Mouse (Mus musculus): ENCODE measurements around the gene Sh3pxd2a. TPM values are rescaled to one million over a fixed set of nuclear protein-coding genes. Genes with fewer than 3 reads are reported as not detected.
A peak's percentile ranks its signal among the peaks of the same experiment; 100 is the strongest.
"Not testable (repeated sequence)": the region's sequence is repeated elsewhere in the genome, so short reads cannot be mapped to it uniquely, and the experiment has no call there.

The Sh3pxd2a gene
- polyA plus RNA-seq, 1 experiment from 2014 or later: 1.7 TPM

GRCm38 (mm10) chr19:47405548-47405947 lies 58.7 kb downstream of the Sh3pxd2a start:
- Histone ChIP-seq H3K4me3 (no peak overlapping the region), H3K36me3 (no peaks in the 10 kb centered on the region), H3K27me3 (ENCODE audit: low read depth, poor library complexity, severe bottlenecking) (peaks cover 46% of the 10 kb centered on the region), H3K27ac (replicated peaks) (no peak overlapping the region), H3K4me1 (peaks cover 28% of the 10 kb centered on the region), H3K9me3 (replicated peaks) (no peaks in the 10 kb centered on the region)
- no peak for DNase-seq (ENCODE audit: low spot score)
- 92% methylated on average over 8 of the region's 8 CpGs for WGBS

- DNase-seq (ENCODE audit: low spot score): no peak
- Histone ChIP-seq H3K9me3 (replicated peaks) (no peaks in the 10 kb centered on the region), H3K36me3 (no peaks in the 10 kb centered on the region), H3K4me1 (peaks cover 25% of the 10 kb centered on the region), H3K4me3 (no peak overlapping the region), H3K27ac (replicated peaks) (0 out of 2 replicates have a peak overlapping the region, but pooled peaks have one; percentile 9), H3K27me3 (ENCODE audit: low read depth, poor library complexity, severe bottlenecking) (peaks cover 49% of the 10 kb centered on the region)
- 57% methylated on average over 3 of the region's 3 CpGs for WGBS
These were observed 60.5 kb downstream of the Sh3pxd2a start for GRCm38 (mm10) chr19:47403391-47404379.

DNA sequence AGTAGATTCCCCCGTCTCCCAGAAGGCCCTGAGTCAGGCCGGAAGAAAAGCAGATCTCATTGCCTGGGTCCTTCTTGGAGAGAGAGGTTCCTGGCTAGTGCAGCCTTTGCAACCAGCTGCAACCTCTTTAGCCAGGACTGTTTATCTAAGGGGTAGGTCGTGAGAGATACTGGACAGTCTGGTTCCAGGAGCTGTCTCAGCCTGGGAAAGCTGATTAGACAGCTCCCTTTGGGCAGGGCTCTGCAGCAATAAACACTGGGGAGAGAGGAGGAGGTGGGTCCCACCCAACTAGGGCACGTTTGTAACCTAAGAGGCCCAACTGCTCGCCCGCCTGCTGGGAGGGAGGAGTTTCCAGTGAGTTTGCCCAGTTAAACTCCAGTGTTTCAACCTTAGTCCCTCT lies 61.2 kb downstream of the Sh3pxd2a start:
- Histone ChIP-seq H3K27ac (replicated peaks) (peak overlapping the region; percentile 0; the same call in 1 of the 2 replicates), H3K4me3 (no peak overlapping the region), H3K4me1 (peaks cover 31% of the 10 kb centered on the region), H3K27me3 (ENCODE audit: low read depth, poor library complexity, severe bottlenecking) (peaks cover 49% of the 10 kb centered on the region), H3K36me3 (no peaks in the 10 kb centered on the region), H3K9me3 (replicated peaks) (no peaks in the 10 kb centered on the region)
- no peak for DNase-seq (ENCODE audit: low spot score)
- 35% methylated on average over 6 of the region's 6 CpGs for WGBS

DNA sequence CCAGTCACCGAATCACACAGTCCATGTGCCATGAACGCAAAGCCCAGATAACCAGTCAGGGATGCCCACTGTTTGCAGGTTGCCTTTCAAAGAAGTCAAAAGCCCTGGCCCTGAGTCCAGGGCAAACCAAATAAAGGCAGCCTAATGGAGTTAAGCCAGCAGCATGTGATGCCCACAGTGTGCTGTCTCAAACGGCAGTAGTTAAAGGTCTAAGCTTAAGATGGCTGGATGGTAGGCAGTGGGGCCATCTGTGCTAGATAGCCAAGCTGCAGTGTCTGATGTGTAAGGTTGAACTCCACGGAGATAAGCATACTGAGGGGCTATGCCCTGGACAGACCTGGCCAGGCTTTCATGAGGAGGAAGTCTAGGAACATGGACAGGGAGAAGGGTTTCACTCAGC lies 61.7 kb downstream of the Sh3pxd2a start:
- peaks cover 36% of the 10 kb centered on the region for H3K4me1 ChIP-seq
- H3K27me3 ChIP-seq (ENCODE audit: low read depth, poor library complexity, severe bottlenecking): peaks cover 47% of the 10 kb centered on the region
- no peaks in the 10 kb centered on the region for H3K36me3 ChIP-seq
- no peaks in the 10 kb centered on the region for H3K9me3 ChIP-seq (replicated peaks)
- WGBS: 83% methylated on average over 4 of the region's 4 CpGs
- DNase-seq (ENCODE audit: low spot score): no peak
- H3K4me3 ChIP-seq: no peak overlapping the region
- H3K27ac ChIP-seq (replicated peaks): peak overlapping the region; percentile 0; the same call in 1 of the 2 replicates

GRCm38 (mm10) chr19:47399709-47400108 lies 64.5 kb downstream of the Sh3pxd2a start:
- DNase-seq (ENCODE audit: low spot score): no peak
- 94% methylated on average over 4 of the region's 4 CpGs for WGBS
- Histone ChIP-seq H3K9me3 (replicated peaks) (no peaks in the 10 kb centered on the region), H3K4me1 (peaks cover 38% of the 10 kb centered on the region), H3K27me3 (ENCODE audit: low read depth, poor library complexity, severe bottlenecking) (peaks cover 20% of the 10 kb centered on the region), H3K4me3 (no peak overlapping the region), H3K27ac (replicated peaks) (no peak overlapping the region), H3K36me3 (no peaks in the 10 kb centered on the region)

DNA sequence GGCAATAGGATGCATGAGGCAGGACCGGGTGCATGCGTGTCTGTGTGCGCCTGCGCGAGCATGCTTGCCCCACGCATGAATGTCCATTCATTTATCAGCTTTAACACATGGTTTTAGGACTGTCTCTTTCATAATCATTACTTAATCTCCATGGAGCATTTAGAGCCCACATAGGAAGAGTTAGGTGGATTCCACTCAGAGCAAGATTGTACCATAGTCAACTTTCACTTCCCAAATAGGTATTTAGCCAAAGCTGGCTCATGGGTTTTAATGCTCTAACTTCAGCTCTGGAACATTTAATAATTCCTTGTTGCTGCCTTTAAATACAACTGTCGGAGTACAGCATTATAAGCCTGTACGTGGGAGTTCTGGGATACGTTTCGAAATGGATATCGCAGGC lies 65.2 kb downstream of the Sh3pxd2a start:
- DNase-seq (ENCODE audit: low spot score): no peak
- Histone ChIP-seq H3K9me3 (replicated peaks) (no peaks in the 10 kb centered on the region), H3K27me3 (ENCODE audit: low read depth, poor library complexity, severe bottlenecking) (peaks cover 20% of the 10 kb centered on the region), H3K36me3 (no peaks in the 10 kb centered on the region), H3K4me1 (peaks cover 36% of the 10 kb centered on the region), H3K27ac (replicated peaks) (no peak overlapping the region), H3K4me3 (no peak overlapping the region)
- 97% methylated on average over 11 of the region's 11 CpGs for WGBS

DNA sequence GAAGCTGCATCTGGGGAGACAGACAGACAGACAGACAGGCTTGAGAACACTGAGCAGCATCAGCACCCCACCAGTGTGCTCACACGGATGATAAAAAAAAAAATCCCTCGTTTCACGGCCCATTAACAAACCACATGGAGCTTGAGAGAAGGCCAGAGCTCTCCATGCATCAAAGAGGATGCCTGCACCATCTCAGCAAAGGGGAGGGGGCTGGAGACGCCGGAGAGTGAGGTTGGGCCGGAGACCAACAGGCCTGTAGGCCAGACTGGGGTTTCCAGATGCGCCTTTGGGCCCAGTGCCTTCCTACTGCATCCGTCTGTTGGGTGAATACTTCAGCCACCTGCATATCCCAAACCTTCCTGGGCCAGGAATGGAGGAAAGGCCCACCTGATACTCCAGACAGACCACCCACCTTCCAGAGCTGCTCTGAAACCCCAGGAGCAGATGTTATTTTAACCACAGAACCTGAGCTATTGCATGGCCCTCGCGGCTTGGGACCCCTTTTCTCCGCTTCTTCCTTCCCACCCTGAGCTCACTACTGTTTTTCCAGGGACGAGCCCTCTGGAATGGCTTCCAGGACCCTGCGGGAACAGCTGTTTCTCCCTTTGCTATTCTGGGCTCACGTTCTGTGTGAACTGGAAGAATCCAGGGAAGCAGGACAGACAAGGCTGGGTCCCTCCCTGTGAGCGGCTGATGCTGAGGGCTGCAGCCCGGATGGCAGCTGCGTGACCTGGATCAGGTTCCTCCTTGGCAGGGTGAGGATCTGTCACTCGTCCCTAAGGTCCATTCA lies 66.1 kb downstream of the Sh3pxd2a start:
- H3K4me3 ChIP-seq: no peak overlapping the region
- no peak overlapping the region for H3K27ac ChIP-seq (replicated peaks)
- DNase-seq (ENCODE audit: low spot score): no peak
- H3K9me3 ChIP-seq (replicated peaks): no peaks in the 10 kb centered on the region
- 66% methylated on average over 18 of the region's 18 CpGs for whole genome bisulfite sequencing
- H3K36me3 ChIP-seq: no peaks in the 10 kb centered on the region
- peaks cover 26% of the 10 kb centered on the region for H3K4me1 ChIP-seq
- peaks cover 19% of the 10 kb centered on the region for H3K27me3 ChIP-seq (ENCODE audit: low read depth, poor library complexity, severe bottlenecking)

- Histone ChIP-seq H3K27me3 (ENCODE audit: low read depth, poor library complexity, severe bottlenecking) (peaks cover 5% of the 10 kb centered on the region; the same call in 1 of the 2 replicates), H3K4me3 (no peak overlapping the region), H3K27ac (replicated peaks) (no peak overlapping the region), H3K36me3 (no peaks in the 10 kb centered on the region), H3K4me1 (peaks cover 12% of the 10 kb centered on the region), H3K9me3 (replicated peaks) (no peaks in the 10 kb centered on the region)
- WGBS: 90% methylated on average over 4 of the region's 4 CpGs
- no peak for DNase-seq (ENCODE audit: low spot score)
These were observed 68.9 kb downstream of the Sh3pxd2a start for GRCm38 (mm10) chr19:47395338-47395737.

DNA sequence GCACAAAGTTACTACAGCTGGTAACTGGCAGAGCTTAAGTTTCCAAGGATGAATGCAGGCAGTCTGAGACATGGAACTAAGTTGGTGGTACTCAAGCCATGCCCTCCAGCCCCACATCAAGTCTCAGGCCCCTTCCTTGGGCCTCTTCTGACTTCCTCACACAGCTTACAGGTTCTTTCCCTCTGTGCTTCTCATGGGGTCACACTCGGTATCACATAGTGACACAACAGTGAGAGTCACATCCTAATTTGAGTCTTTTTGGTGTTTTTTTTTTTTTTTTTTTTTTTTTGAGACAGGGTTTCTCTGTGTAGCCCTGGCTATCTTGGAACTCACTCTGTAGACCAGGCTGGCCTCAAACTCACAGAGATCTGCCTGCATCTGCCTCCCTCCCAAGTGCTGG lies 69.4 kb downstream of the Sh3pxd2a start:
- 96% methylated on average over 1 of the region's 1 CpGs for WGBS
- H3K4me3 ChIP-seq; H3K36me3 ChIP-seq; DNase-seq (ENCODE audit: low spot score); H3K27me3 ChIP-seq (ENCODE audit: low read depth, poor library complexity, severe bottlenecking); H3K9me3 ChIP-seq (replicated peaks); H3K27ac ChIP-seq (replicated peaks): not testable (repeated sequence)
- H3K4me1 ChIP-seq: peaks cover 12% of the 10 kb centered on the region

GRCm38 (mm10) chr19:47390878-47391277 lies 73.3 kb downstream of the Sh3pxd2a start:
- 85% methylated on average over 13 of the region's 13 CpGs for WGBS
- peaks cover 7% of the 10 kb centered on the region; the same call in 1 of the 2 replicates for H3K4me1 ChIP-seq
- no peaks in the 10 kb centered on the region for H3K9me3 ChIP-seq (replicated peaks)
- H3K4me3 ChIP-seq: no peak overlapping the region
- DNase-seq (ENCODE audit: low spot score): no peak
- H3K27ac ChIP-seq (replicated peaks): no peak overlapping the region
- no peaks in the 10 kb centered on the region for H3K36me3 ChIP-seq
- H3K27me3 ChIP-seq (ENCODE audit: low read depth, poor library complexity, severe bottlenecking): no peaks in the 10 kb centered on the region

GRCm38 (mm10) chr19:47387887-47388286 lies 76.3 kb downstream of the Sh3pxd2a start:
- H3K9me3 ChIP-seq (replicated peaks): no peaks in the 10 kb centered on the region
- no peak overlapping the region for H3K4me3 ChIP-seq
- H3K36me3 ChIP-seq: no peaks in the 10 kb centered on the region
- no peaks in the 10 kb centered on the region for H3K27me3 ChIP-seq (ENCODE audit: low read depth, poor library complexity, severe bottlenecking)
- 76% methylated on average over 3 of the region's 3 CpGs for WGBS
- peaks cover 7% of the 10 kb centered on the region; the same call in 1 of the 2 replicates for H3K4me1 ChIP-seq
- H3K27ac ChIP-seq (replicated peaks): peak overlapping the region; percentile 55
- DNase-seq (ENCODE audit: low spot score): no peak

DNA sequence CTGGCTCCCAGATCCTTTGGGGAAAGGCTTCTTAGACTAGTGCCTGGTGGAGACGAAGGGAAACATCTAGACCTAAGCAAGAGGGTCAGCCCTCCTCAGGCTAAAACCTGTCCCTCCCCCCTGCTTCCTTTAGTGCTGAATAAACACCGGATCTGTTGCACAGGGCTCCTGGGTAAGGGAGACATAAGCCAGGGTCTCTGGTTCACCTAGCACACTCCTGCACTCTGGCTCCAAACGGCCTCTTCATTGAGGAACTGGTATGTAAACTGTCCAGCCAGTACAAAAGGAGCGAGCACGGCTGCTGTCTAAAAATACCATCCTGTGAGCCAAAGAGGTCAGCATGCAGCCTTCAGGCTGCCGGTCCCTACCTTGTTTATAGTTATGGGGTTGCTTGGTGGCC lies 76.8 kb downstream of the Sh3pxd2a start:
- DNase-seq (ENCODE audit: low spot score): no peak
- WGBS: 67% methylated on average over 6 of the region's 6 CpGs
- Histone ChIP-seq H3K27me3 (ENCODE audit: low read depth, poor library complexity, severe bottlenecking) (no peaks in the 10 kb centered on the region), H3K4me1 (peaks cover 7% of the 10 kb centered on the region; the same call in 1 of the 2 replicates), H3K27ac (replicated peaks) (peak overlapping the region; percentile 55), H3K4me3 (no peak overlapping the region), H3K36me3 (no peaks in the 10 kb centered on the region), H3K9me3 (replicated peaks) (no peaks in the 10 kb centered on the region)
